Mouse (Mus musculus): ENCODE results near the gene Lrrc4.

Gene Lrrc4

GRCm38 (mm10) chr6:28831011-28831853, at the start of gene Lrrc4:
Gene Lrrc4 (minus strand): TSS chr6:28831747.
- no peak for DNase-seq

DNA sequence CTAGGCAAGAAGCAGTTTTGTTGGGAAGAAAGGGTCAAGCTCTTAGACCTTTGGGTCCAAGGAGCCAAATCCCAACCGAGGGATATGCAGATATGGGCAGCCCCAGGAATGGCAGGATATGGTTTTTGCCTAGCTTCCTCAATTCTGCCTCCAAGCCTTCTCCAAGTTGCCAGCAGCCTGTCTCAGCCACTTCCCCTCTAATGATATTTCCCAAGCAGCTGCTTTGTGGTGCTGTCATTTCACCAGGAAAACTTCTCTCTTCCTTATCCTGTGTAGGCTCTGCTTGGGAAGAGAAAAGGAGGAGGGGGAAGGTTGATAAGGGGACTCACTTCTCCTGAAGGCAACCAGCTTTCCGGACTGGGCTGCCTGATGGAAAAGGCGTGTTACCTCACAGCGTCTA, 49.4 kb upstream of the Lrrc4 start:
- no peak for DNase-seq

DNA sequence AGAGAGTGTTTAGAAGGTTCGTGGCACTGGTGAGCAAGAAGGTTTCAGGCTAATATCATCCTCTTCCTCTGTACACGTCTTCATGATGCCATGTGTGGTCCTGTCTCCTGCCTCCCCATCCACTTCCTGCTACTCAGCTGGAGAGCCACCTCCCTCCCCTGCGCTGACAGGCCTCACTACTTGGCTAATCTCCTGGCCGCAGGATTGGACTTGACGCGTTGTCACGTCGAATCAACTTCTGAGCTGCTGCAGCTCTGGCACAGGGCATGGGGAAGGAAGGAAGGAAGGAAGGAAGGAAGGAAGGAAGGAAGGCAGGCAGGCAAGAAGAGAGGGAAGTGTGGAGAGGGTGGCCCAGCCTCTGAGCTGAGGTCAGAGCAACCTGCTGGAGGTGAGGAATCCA, 47.8 kb upstream of the Lrrc4 start:
- peak; percentile 70 for DNase-seq

GRCm38 (mm10) chr6:28877945-28878666, 46.6 kb upstream of the Lrrc4 start:
- peak; percentile 84 for DNase-seq

- no peak for DNase-seq
Measured at GRCm38 (mm10) chr6:28876492-28876891, 44.9 kb upstream of the Lrrc4 start.

DNA sequence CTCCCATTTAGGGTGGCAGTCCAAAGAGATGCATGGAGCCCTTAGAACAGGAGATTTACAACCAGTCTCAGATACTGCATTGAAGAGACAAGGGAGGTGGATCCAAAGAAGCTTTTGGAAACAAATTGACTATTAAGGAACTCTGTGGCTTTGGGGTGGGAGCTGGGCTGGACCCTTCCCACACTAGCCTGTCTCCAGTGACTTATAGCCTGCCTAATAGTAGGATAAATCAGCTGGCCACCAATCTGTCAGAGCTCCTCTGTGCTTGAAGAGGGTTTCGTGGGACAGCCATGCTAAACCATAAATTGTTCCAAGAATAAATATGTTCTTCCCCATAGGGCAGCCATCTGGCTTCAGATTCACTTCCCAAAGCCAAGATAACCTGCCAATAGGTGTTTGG, 43.8 kb upstream of the Lrrc4 start:
- no peak for DNase-seq

GRCm38 (mm10) chr6:28874759-28875158, 43.2 kb upstream of the Lrrc4 start:
- DNase-seq = no peak

DNA sequence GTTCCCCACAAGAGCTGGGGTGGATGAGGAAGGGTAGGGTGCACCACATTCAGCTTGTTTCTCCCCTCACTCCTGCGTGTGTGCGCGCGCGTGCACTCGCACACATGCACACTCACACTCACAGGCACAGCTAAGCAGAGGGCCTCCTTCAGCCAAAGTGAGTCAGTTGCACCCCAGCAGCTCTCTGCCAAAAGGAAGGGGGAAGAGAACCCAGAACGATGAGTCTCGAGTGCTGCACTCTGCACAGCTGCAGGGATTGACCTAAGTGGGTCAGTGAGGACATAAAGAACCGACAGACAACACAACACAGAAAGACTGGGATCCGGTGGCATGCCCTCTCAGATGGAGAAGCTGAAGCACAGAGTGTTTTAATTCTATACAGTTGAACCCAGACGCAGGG, 42.5 kb upstream of the Lrrc4 start:
- DNase-seq = peak; percentile 54

GRCm38 (mm10) chr6:28872421-28872795, 40.9 kb upstream of the Lrrc4 start:
- DNase-seq = no peak

DNA sequence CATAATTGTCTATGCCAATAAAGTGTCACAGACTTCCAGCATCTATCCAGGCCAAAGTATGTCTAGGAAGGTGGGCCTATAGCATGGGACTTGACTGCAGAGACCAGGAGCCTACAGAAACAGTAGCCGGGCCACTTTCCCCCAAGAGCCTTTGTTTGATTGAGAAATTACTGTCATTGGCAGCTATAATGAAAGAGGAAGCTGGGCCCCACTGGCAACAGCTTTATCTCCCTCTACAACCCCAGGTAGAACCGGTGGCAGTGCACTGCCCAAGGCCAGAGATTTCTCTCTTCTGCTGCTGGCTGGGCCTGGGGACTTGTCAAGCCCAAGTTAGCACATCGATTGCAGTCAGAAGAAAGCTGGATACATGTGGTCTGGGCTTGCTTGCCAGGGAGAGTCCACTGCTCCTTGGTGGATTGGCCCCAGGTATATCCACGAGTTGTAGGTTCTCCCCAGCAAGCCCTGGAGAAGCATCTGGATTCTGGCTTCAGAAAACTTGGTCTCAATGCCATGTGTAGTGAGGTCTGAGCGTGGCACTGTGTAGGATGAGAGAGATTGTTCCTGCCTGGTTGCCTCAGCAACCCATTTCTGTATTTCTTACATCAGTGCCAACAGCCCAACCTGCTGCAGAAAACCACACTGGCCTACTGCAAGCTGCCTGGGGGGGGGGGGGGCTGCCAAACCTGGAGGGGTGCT, 40.3 kb upstream of the Lrrc4 start:
- DNase-seq = no peak

GRCm38 (mm10) chr6:28867516-28868251, 36.1 kb upstream of the Lrrc4 start:
- no peak for DNase-seq

DNA sequence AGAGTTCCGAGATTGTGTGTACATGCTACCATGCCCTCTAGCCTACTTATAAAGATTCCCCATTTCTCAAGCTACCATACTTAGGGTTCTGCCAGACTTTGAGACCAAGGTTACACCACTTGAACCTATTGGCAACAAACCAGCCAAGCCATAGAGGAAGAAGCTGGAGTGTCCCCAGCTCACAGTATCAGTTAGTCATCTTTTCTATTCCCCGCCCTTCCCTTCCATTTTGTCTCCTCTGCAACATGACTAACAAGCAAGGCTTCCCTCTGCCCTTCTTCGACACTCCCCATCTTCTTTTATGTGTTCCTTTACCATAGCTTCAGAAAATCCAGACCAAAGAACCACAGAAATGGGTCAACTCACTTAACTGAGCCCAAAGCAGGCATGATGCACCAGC, 34.7 kb upstream of the Lrrc4 start:
- no peak for DNase-seq

DNA sequence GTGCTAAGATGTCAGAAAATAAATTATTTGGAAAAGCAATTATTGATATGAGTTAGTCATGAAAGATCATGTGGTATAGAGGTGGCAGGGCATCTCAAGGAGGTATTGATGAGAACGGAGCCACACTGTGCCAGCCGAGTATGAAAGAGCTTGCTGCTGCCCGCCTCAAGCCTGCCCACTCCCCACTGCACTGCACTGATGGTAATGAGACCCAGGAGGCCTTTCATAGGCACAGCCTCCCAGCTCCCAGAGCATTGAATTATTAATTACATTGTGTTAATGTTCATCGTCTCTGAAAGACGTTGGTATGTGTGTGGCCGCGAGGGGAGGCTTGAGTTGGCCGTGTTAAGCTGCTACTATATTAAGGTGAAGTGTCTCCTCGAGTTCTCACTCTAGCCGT, 33.6 kb upstream of the Lrrc4 start:
- peak; percentile 72 for DNase-seq

- DNase-seq = peak; percentile 69
Measured at GRCm38 (mm10) chr6:28864684-28865083, 33.1 kb upstream of the Lrrc4 start.

GRCm38 (mm10) chr6:28862304-28862703, 30.8 kb upstream of the Lrrc4 start:
- DNase-seq = peak; percentile 75

DNA sequence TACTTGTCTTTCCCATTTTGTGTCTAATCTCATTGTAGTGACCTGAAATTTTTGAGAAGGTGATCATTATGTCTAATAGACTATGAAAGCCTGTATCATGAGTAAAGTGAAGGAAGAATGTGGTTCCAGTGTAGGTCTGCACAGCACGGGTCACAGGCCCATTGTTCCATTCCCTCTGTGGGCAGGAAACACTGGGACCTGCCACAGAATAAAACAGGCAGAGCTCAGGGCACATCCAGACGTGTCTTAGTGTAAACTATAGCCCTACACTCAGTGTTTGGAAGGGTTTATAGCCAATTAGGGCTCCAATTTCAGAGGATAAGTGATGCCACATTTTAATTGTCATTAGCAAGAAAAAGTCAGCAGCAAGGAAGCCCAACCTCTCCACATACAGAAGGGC, 29.4 kb upstream of the Lrrc4 start:
- DNase-seq = no peak

GRCm38 (mm10) chr6:28860450-28860849, 28.9 kb upstream of the Lrrc4 start:
- DNase-seq = no peak

DNA sequence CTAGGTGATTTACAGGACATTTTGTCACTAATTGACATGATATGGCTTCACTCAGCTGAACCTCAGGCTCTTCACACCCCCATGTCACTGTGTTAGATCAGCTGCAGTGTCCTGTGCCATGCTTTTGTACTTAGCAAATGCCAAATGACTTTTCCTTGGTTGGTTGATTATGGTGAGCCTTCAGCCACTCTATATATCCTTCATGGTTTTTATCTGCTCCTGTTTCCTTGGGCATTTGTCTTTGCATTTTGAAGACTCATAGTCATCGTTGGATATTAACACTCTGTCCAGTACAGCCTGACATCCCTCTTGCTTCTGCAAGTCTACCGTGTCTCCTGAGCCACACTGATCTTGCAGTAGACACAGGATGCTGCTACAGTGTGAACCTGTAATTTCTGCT, 27.5 kb upstream of the Lrrc4 start:
- no peak for DNase-seq

DNA sequence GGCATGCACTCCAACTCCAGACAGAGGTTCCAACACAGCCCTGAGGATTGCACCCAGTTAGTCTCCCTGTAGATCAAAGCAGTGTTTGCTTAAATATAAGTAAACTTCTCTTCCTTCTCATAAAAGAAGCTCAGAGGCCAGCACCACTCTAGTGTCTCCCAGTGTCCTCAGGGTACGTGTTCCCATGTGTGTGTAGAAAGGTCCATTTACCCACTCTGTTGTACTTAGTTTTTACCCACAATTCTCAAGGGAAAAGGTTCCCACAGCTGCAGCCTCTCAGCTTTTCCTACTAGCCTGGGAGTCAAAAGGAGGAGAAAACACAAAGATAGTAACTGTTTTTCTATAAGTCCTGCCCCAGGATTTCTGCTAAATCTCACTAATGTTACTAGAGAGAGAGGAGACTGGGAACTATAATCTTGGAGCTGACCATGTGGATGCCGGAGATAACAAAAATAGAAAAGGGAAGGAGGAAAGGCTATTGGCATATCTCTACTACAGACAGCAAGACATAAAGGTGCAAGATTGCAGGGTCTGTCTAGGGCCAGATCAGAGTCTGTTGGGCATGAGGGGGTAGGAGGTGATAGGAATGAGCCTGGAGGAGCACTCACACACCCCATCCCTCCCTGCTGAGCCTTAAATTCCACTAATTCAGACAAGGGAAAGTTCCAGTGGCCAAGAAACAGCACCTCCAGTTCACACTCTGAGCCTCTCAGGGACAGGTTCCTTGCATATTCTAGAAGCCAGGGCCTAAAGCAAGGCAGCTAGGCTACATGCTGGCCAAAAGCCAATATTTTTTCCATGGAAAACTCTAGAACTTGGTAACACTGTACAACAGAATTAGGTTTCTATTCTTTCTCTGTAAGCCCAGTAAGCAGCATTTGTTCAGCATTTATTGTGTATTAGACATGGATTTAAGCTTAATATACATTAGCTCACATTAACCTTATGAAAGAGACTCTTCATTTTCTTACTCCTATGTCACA, 25.9 kb upstream of the Lrrc4 start:
- DNase-seq = no peak

DNA sequence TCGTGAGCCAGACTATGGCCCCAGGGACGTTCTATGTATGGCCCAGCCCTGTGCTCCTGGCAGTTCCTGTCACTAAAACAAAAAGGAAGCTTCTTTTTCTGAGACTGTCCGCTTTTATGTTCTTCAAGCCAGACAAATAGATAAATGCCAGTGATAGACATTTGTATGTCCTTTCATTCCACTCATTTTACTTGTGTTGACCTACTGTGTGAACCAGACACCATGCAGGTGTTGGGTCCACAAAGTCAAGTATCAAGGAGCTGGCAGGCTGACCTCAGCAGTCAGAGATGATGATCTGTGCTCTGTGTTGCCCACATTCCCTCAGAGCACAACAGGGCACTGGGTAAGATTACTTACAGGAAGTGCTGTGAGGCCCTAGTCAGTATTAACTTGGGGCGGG, 25.2 kb upstream of the Lrrc4 start:
- DNase-seq = no peak

GRCm38 (mm10) chr6:28855442-28855841, 23.9 kb upstream of the Lrrc4 start:
- DNase-seq = no peak

- DNase-seq = no peak
Measured at GRCm38 (mm10) chr6:28854598-28854997, 23.1 kb upstream of the Lrrc4 start.
